Mouse (Mus musculus) layer of hippocampus, postnatal 14 days (tissue): ENCODE results near the gene Olfr1513. TPM values are rescaled to one million over a fixed set of nuclear protein-coding genes. Genes with fewer than 3 reads are reported as not detected.
A peak's percentile ranks its signal among the peaks of the same experiment; 100 is the strongest.
"Not testable (repeated sequence)": the region's sequence is repeated elsewhere in the genome, so short reads cannot be mapped to it uniquely, and the experiment has no call there.

Experiments
- DNase-seq, 2 experiments: peaks; one replicate each; pipeline ENCODE4 v3.0.0; 2021 to 2022; ENCODE audit warnings: low spot score in 2 of 2, mixed read lengths in 1 of 2
- total RNA-seq, 2 experiments: library from RNA; stranded (reverse); gene quantifications; 2 replicates each; pipeline ENCODE4 v1.2.3; 2021

Gene Olfr1513
- total RNA-seq, 2 experiments from 2014 or later, result not detected

GRCm38 (mm10) chr14:52310906-52311305 lies 45.3 kb downstream of the Olfr1513 start:
- peak in 1 of 2 experiments; percentile 45 for DNase-seq

GRCm38 (mm10) chr14:52310343-52310742 lies 45.9 kb downstream of the Olfr1513 start:
- not testable (repeated sequence) for DNase-seq

GRCm38 (mm10) chr14:52306100-52306499 lies 50.1 kb downstream of the Olfr1513 start:
- DNase-seq, result no peak

GRCm38 (mm10) chr14:52304644-52305271 lies 51.5 kb downstream of the Olfr1513 start, which contains the start of gene Mettl3:
TSS of gene Mettl3 (minus strand) at chr14:52305128.
- DNase-seq, result peak; percentile 90 to 95

- DNase-seq, result not testable (repeated sequence)
Measured at GRCm38 (mm10) chr14:52303517-52303916, 52.7 kb downstream of the Olfr1513 start.

Other genes with a start within 250 kb of the Olfr1513 start
- gene Rpgrip1, start 245.7 kb downstream of the Olfr1513 start, total RNA-seq, result 1 to 10 TPM; 2.4 TPM
- 10 to 100 TPM; 48.3 TPM for gene Supt16, start 159.0 kb downstream of the Olfr1513 start, total RNA-seq
- gene Chd8, start 98.6 kb downstream of the Olfr1513 start, total RNA-seq, result 100 to 1,000 TPM; 110 to 124 TPM
- 10 to 100 TPM; 56.1 to 63.3 TPM for gene Tox4, start 77.3 kb downstream of the Olfr1513 start, total RNA-seq
- 10 to 100 TPM; 34.6 to 38.0 TPM for gene Rab2b, start 76.9 kb downstream of the Olfr1513 start, total RNA-seq
- gene Mettl3, start 51.3 kb downstream of the Olfr1513 start, total RNA-seq, result 10 to 100 TPM; 33.4 to 36.4 TPM
- gene Sall2, start 27.6 kb downstream of the Olfr1513 start, total RNA-seq, result 10 to 100 TPM; 40.8 to 43.0 TPM
- not detected for gene Olfr1512, start 22.8 kb upstream of the Olfr1513 start, total RNA-seq
- gene Olfr1511, start 41.0 kb upstream of the Olfr1513 start, total RNA-seq, result not detected
- gene Olfr1510, start 58.0 kb upstream of the Olfr1513 start, total RNA-seq, result not detected
- not detected for gene Olfr1509, start 86.6 kb upstream of the Olfr1513 start, total RNA-seq
- gene Olfr1508, start 111.1 kb upstream of the Olfr1513 start, total RNA-seq, result not detected
- under 1 TPM in 1 of 2 experiments, not detected in 1; 0.69 TPM for gene Olfr1507, start 139.3 kb upstream of the Olfr1513 start, total RNA-seq